Mouse (Mus musculus) intestine, postnatal 0 days (tissue): ENCODE data around the gene Phf13. TPM values are rescaled to one million over a fixed set of nuclear protein-coding genes. Genes with fewer than 3 reads are reported as not detected.

ENCODE experiments used
- ATAC-seq: fragments of 200-750 bp; cut with Nextera tagmentation; 2 replicates; pipeline ENCODE4 v1.8.0; 2017; ENCODE audit warnings: mild to moderate bottlenecking, moderate TSS enrichment, moderate library complexity
- H3K27ac ChIP-seq: fragments of 300-500 bp; sonication (generic); 2 replicates; pipeline ENCODE4 v1.5.1; 2014; ENCODE audit warnings: mild to moderate bottlenecking, low read depth, low read length, moderate library complexity
- H3K27me3 ChIP-seq: fragments of 300-500 bp; sonication (generic); replicated peaks from 2 replicates; pipeline ENCODE4 v1.6.1; 2014; ENCODE audit warnings: low read length, mixed read lengths; ENCODE audit not compliant: control insufficient read depth, insufficient read depth
- H3K36me3 ChIP-seq: fragments of 300-500 bp; sonication (generic); 2 replicates; pipeline ENCODE4 v1.6.1; 2014; ENCODE audit warnings: mild to moderate bottlenecking, moderate library complexity; ENCODE audit not compliant: control insufficient read depth, insufficient read depth
- H3K4me1 ChIP-seq: fragments of 300-500 bp; sonication (generic); replicated peaks from 2 replicates; pipeline ENCODE4 v1.6.1; 2014; ENCODE audit warnings: antibody characterized with exemption, low read length, mixed read lengths; ENCODE audit not compliant: control insufficient read depth, insufficient read depth
- H3K4me2 ChIP-seq: fragments of 300-500 bp; sonication (generic); replicated peaks from 2 replicates; pipeline ENCODE4 v1.6.1; 2014; ENCODE audit warnings: low read depth, mild to moderate bottlenecking, moderate library complexity
- H3K4me3 ChIP-seq: fragments of 300-500 bp; sonication (generic); 2 replicates; pipeline ENCODE4 v1.5.1; 2014; ENCODE audit warnings: low read depth, low read length
- H3K9ac ChIP-seq: fragments of 300-500 bp; sonication (generic); 2 replicates; pipeline ENCODE4 v1.6.1; 2014; ENCODE audit warnings: mild to moderate bottlenecking, low read depth, low read length
- H3K9me3 ChIP-seq: fragments of 300-500 bp; sonication (generic); 2 replicates; pipeline ENCODE4 v1.6.1; 2016; ENCODE audit warnings: mixed run types; ENCODE audit not compliant: control insufficient read depth
- CTCF ChIP-seq: sonication (generic); IDR thresholded peaks from 2 replicates; pipeline ENCODE4 v1.5.1; 2016; ENCODE audit warnings: low read depth, mild to moderate bottlenecking, control low read depth, antibody characterized with exemption, moderate library complexity
- WGBS: fragments of 180-500 bp; shearing (Covaris S2); extraction: QIAGEN DNeasy Blood & Tissue Kit; methylation state at CpG from one replicate; pipeline ENCODE4 v1.1.7; 2014; 5-methylcytosine and 5-hydroxymethylcytosine counted together
- polyA plus RNA-seq: library from polyadenylated mRNA; unstranded; fragments of >200 nt; fragmentation: Nextera tagmentation; extraction: Ambion mirVana; gene quantifications from 2 replicates; pipeline ENCODE4 v1.2.1, GENCODE M21; 2015

The Phf13 gene
- polyA plus RNA-seq, 1 experiment from 2014 or later: 10.6 TPM

DNA sequence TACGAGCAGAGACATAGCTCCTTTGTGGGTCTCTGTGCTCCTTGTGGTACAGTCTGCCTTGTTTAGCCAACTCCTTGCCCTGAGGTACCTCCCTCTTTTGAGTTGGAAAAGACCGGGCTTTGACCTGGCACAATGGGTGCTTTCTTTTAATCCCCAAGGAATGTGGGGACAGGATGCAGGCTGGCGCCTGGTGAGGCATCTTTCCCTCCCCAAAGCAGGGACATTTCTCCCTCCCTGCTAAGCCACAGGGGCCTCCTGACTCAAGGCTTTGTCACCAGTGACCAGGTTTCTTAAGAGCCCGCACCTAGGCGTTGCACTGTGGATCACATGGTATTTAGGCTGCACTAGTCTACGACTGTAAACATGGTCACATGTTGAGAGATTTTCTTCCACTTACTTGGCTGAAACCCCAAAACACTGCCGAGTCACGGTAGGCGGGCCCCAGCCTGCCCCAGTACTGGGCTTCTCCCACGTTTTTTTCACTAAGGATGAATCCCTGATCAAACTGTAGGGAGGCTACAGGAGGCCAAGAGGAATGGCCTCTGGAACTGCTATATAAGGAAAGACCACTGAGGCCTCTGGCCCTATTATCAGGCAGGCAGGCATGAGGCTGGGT lies 14.1 kb upstream of the Phf13 start:
- no peak for TF ChIP-seq CTCF
- Histone ChIP-seq H3K9me3 (no peaks in the 10 kb centered on the region), H3K27me3 (no peaks in the 10 kb centered on the region), H3K27ac (0 out of 2 replicates have a peak overlapping the region, but pooled peaks have one; percentile 41), H3K9ac (peak overlapping the region; percentile 62), H3K4me3 (peak overlapping the region; percentile 72), H3K4me2 (peak overlapping the region; percentile 100), H3K36me3 (peaks cover 10% of the 10 kb centered on the region), H3K4me1 (peaks cover 8% of the 10 kb centered on the region)
- 2% methylated on average over 10 of the region's 10 CpGs for WGBS
- ATAC-seq: peak; percentile 26

DNA sequence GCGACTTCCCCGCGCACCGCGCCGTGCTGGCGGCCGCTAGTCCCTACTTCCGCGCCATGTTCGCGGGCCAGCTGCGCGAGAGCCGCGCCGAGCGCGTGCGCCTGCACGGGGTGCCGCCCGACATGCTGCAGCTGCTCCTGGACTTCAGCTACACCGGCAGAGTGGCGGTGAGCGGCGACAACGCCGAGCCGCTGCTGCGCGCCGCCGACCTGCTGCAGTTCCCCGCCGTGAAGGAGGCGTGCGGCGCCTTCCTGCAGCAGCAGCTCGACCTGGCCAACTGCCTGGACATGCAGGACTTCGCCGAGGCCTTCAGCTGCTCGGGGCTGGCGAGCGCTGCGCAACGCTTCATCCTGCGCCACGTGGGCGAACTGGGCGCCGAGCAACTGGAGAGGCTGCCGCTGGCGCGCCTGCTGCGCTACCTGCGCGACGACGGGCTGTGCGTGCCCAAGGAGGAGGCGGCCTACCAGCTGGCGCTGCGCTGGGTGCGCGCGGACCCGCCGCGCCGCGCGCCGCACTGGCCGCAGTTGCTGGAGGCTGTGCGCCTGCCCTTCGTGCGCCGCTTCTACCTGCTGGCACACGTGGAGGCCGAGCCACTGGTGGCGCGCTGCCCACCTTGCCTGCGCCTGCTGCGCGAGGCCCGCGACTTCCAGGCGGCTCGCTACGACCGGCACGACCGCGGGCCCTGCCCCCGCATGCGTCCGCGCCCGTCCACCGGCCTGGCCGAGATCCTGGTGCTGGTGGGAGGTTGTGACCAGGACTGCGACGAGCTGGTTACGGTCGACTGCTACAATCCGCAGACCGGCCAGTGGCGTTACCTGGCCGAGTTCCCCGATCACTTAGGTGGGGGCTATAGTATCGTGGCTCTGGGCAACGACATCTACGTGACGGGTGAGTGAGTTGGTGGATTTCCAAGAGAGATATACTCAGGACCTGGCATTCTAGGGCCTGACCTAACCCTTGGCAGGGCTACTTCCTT lies 13.3 kb upstream of the Phf13 start:
- peak overlapping the region; percentile 62 for H3K9ac ChIP-seq
- H3K9me3 ChIP-seq: no peaks in the 10 kb centered on the region
- H3K36me3 ChIP-seq: peaks cover 5% of the 10 kb centered on the region; the same call in 1 of the 2 replicates
- peak; percentile 76 for ATAC-seq
- H3K4me2 ChIP-seq: peak overlapping the region; percentile 100
- H3K27me3 ChIP-seq: no peaks in the 10 kb centered on the region
- TF ChIP-seq CTCF: 0 out of 2 replicates have a peak, but pooled peaks have one; percentile 0
- H3K4me3 ChIP-seq: peak overlapping the region; percentile 72
- under 1% methylated on average over 112 of the region's 115 CpGs for WGBS
- H3K4me1 ChIP-seq: peaks cover 8% of the 10 kb centered on the region
- H3K27ac ChIP-seq: peak overlapping the region; percentile 94

DNA sequence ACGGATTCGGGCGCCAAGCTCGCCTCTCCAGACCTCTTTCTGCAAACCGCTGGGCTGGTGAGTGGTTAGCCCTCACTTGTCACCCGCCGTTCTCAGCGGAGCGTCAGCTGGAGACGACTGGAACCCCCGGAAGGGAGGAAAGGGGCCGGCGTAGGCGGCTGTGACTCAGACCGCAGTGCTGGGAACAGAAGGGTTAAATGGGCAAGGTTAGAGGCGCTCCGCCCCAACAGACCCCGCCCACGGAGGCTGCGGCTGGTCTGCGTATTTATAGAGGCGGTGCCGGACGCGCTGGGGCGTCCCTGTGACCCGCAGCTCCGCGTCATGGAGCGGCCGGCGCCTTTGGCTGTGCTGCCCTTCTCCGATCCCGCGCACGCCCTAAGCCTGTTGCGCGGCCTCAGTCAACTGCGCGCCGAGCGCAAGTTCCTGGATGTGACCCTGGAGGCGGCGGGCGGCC lies 12.6 kb upstream of the Phf13 start, which contains the start of gene Klhl21:
TSS of gene Klhl21 (plus strand) at position 182 of the 454 bp plus-strand sequence.
- Histone ChIP-seq H3K4me1 (peaks cover 8% of the 10 kb centered on the region), H3K9ac (peak within 1 kb of the TSS; percentile 62), H3K9me3 (no peaks in the 10 kb centered on the region), H3K4me3 (peak within 1 kb of the TSS; percentile 72), H3K27ac (peak within 1 kb of the TSS; percentile 94), H3K27me3 (no peaks in the 10 kb centered on the region), H3K4me2 (peak within 1 kb of the TSS; percentile 100), H3K36me3 (peaks cover under 1% of the 10 kb centered on the region; the same call in 1 of the 2 replicates)
- ATAC-seq: peak; percentile 87
- TF ChIP-seq CTCF: no peak
- WGBS: under 1% methylated on average over 45 of the region's 45 CpGs

DNA sequence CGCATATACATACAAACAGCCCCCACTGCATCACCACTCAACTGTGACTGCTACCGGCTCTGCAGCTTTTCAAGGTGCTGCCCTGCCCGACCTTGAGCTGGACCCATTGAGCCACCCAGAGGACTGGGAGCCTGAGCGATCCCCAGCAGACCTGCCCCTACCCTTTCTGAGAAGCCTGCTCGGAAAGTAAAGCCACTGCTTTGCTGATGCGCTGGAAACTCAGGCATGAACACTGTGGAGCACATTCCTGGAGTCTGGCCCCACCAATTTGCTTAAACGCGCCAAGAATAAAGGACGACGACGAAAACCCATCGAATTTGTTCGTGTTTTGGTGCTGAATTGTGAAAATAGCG lies 12.1 kb upstream of the Phf13 start:
- H3K4me3 ChIP-seq: peak overlapping the region; percentile 72
- peak overlapping the region; percentile 94 for H3K27ac ChIP-seq
- TF ChIP-seq CTCF: no peak
- peaks cover 8% of the 10 kb centered on the region for H3K4me1 ChIP-seq
- H3K9me3 ChIP-seq: no peaks in the 10 kb centered on the region
- no peaks in the 10 kb centered on the region for H3K27me3 ChIP-seq
- 1% methylated on average over 14 of the region's 14 CpGs for WGBS
- peak overlapping the region; percentile 62 for H3K9ac ChIP-seq
- no peak for ATAC-seq
- no peaks in the 10 kb centered on the region; the same call in 1 of the 2 replicates for H3K36me3 ChIP-seq
- H3K4me2 ChIP-seq: peak overlapping the region; percentile 100

DNA sequence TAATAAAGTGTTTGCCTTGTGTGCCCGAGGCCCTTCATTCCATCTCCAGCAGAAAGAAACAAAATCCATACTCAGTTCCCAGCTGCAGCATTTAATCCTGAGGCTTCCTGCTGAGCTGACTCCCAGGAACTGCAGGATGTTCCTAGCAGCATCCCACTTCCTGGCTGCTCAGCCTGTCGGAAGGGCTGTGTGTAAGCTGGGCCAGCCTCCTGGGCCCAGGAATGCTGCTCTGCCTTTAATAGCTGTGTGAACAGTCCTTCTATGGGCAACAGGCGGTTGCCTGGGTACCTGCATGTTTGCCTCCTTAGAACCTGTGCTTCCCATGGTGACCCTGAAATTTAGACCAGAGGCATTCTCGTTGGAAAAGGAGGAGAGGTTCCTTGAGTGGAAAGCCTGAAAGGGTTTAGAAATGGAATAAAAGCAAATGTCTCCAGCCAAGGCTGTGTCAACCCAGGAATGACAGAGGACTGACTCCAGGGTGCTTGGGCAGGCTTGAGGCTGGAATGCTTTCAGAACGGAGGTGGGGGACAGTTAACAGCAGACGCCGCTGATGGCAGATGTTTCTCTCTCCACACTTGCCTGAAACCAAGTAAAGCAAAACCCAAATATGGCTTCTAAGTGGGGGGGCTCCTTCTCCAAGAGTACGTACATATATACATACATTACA lies 11.6 kb upstream of the Phf13 start:
- Histone ChIP-seq H3K36me3 (no peaks in the 10 kb centered on the region; the same call in 1 of the 2 replicates), H3K9me3 (no peaks in the 10 kb centered on the region), H3K27me3 (no peaks in the 10 kb centered on the region), H3K4me1 (peaks cover 8% of the 10 kb centered on the region), H3K4me2 (peak overlapping the region; percentile 100), H3K4me3 (peak overlapping the region; percentile 72), H3K27ac (peak overlapping the region; percentile 94), H3K9ac (peak overlapping the region; percentile 62)
- TF ChIP-seq CTCF: no peak
- 15% methylated on average over 8 of the region's 8 CpGs for WGBS
- no peak for ATAC-seq
